Mouse (Mus musculus): ENCODE measurements around the gene Nck2.

- no peak for TF ChIP-seq CTCF (IDR thresholded peaks at IDR 0.05; ENCODE audit: borderline replicate concordance, control insufficient read depth, extremely low read depth, insufficient read depth, low read length, poor library complexity)
- no peak for TF ChIP-seq POLR2A (IDR thresholded peaks at IDR 0.05; ENCODE audit: control insufficient read depth, extremely low read depth, insufficient read depth, low read length, poor library complexity)
These were observed 7.8 kb upstream of the Nck2 start for GRCm38 (mm10) chr1:43436554-43436953.
